Mouse (Mus musculus) skeletal muscle tissue, postnatal 0 days (tissue): ENCODE data around the gene Glyatl3. TPM values are rescaled to one million over a fixed set of nuclear protein-coding genes. Genes with fewer than 3 reads are reported as not detected.

Source experiments
- polyA plus RNA-seq: library from polyadenylated mRNA; unstranded; fragments of >200 nt; fragmentation: Nextera tagmentation; extraction: Ambion mirVana; gene quantifications from 2 replicates; pipeline ENCODE4 v1.2.1, GENCODE M21; 2015

Gene Glyatl3
- not detected in 2 replicates for polyA plus RNA-seq

GRCm38 (mm10) chr17:40914250-40914649, at the start of gene Glyatl3:
Glyatl3 (minus strand) TSS chr17:40914350.

GRCm38 (mm10) chr17:40934420-40935231, 20.5 kb upstream of the Glyatl3 start, which contains the start of the genes Mut and Cenpq:
Mut (plus strand) TSS chr17:40934685.
Cenpq (minus strand) TSS chr17:40935047.

GRCm38 (mm10) chr17:40879924-40880691, 34.0 kb downstream of the Glyatl3 start, which contains the start of gene 9130008F23Rik:
9130008F23Rik (minus strand) TSS chr17:40880559.

Other genes starting within 250 kb of the Glyatl3 start
- gene Esp1, start 187.2 kb downstream of the Glyatl3 start, polyA plus RNA-seq = not detected in 2 replicates
- gene Crisp2, start 107.3 kb downstream of the Glyatl3 start, polyA plus RNA-seq = not detected in 2 replicates
- gene Rhag, start 103.2 kb downstream of the Glyatl3 start, polyA plus RNA-seq = 0.09 TPM in 1 of 2 replicates, not detected in the other
- gene 9130008F23Rik, start 33.8 kb downstream of the Glyatl3 start, polyA plus RNA-seq = 0.58 and 0.59 TPM in 2 replicates
- gene Mut, start 20.3 kb upstream of the Glyatl3 start, polyA plus RNA-seq = 24.4 and 28.3 TPM in 2 replicates
- 8.8 and 10.9 TPM in 2 replicates for gene Cenpq, start 20.7 kb upstream of the Glyatl3 start, polyA plus RNA-seq